Mouse (Mus musculus): ENCODE measurements around the gene Parp4. TPM values are rescaled to one million over a fixed set of nuclear protein-coding genes. Genes with fewer than 3 reads are reported as not detected.

Gene Parp4
- polyA plus RNA-seq, 1 experiment = 10.2 TPM

DNA sequence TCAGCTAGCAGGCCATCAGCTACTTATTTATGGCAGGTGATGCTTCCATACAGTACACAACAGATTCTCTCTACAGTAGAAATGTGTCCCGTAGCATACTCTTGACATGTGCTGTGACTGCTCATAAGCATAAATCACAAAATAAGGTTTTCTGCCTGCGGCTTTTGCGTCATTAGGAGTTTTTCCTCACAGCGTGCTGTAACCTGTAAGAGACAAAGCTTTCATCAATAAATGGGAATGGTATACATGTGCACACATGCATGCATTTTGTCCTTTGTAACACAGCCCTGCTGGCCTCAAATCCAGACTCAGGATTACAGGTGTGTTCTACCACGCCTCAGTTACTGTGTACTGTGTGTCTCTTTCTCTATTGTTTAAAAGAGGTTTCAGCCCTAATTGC lies 122.4 kb downstream of the Parp4 start:
- Histone ChIP-seq H3K4me1 (ENCODE audit: control insufficient read depth, insufficient read depth, low read length) (no peaks in the 10 kb centered on the region), H3K27ac (ENCODE audit: insufficient read depth, low read length) (no peak overlapping the region), H3K4me3 (replicated peaks; ENCODE audit: insufficient read depth, low read depth, low read length) (no peak overlapping the region), H3K27me3 (ENCODE audit: control insufficient read depth, insufficient read depth, low read length) (no peaks in the 10 kb centered on the region)
- no peak for DNase-seq
- whole genome bisulfite sequencing = 94% methylated on average over 5 of the region's 5 CpGs
- TF ChIP-seq POLR2A (IDR thresholded peaks at IDR 0.05; ENCODE audit: borderline replicate concordance, insufficient read depth, low read length) (no peak), CTCF (IDR thresholded peaks at IDR 0.05; ENCODE audit: borderline replicate concordance, insufficient read depth, low read depth, low read length) (no peak)

DNA sequence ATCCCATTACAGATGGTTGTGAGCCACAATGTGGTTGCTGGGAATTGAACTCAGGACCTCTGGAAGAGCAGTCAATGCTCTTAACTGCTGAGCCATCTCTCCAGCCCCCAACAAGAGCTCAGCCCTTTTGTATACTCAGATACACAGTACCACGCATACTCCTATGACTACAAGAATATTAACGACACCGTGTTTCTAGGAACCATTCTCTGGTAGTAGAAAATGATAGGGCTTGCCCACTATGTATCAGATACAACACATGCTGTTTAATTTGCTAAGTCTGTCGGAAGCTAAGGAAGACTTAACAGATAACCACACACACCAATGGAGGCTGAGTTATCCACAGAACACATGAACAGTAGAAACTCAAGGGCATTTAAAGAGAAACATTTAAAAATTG lies 127.2 kb downstream of the Parp4 start:
- WGBS = 96% methylated on average over 4 of the region's 4 CpGs
- TF ChIP-seq POLR2A (IDR thresholded peaks at IDR 0.05; ENCODE audit: borderline replicate concordance, insufficient read depth, low read length) = no peak
- no peak for TF ChIP-seq CTCF (IDR thresholded peaks at IDR 0.05; ENCODE audit: borderline replicate concordance, insufficient read depth, low read depth, low read length)
- DNase-seq = no peak
- no peak overlapping the region for H3K4me3 ChIP-seq (replicated peaks; ENCODE audit: insufficient read depth, low read depth, low read length)
- H3K27ac ChIP-seq (ENCODE audit: insufficient read depth, low read length) = no peak overlapping the region
- H3K4me1 ChIP-seq (ENCODE audit: control insufficient read depth, insufficient read depth, low read length) = no peaks in the 10 kb centered on the region
- no peaks in the 10 kb centered on the region for H3K27me3 ChIP-seq (ENCODE audit: control insufficient read depth, insufficient read depth, low read length)

DNA sequence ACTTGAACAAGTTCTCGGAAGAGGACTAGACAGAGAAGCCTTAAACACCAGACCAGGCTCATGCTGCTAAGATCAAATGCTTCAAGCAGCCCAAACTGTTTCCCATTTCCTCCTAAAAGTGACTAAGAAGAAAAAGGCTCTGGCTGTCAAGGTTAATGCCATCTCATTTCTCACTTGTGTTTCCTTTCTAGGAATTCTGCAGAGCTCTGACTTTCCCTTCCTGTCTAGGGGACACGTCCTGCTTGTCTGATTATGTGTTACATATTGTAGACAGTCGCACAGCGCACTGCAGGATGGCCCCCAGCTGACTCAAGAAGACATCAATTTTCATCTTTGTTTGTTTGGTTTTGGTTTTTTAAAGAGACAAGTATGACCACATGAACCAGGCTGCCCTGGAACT lies 130.3 kb downstream of the Parp4 start:
- Histone ChIP-seq H3K27ac (ENCODE audit: insufficient read depth, low read length) (no peak overlapping the region), H3K27me3 (ENCODE audit: control insufficient read depth, insufficient read depth, low read length) (no peaks in the 10 kb centered on the region), H3K4me3 (replicated peaks; ENCODE audit: insufficient read depth, low read depth, low read length) (no peak overlapping the region), H3K4me1 (ENCODE audit: control insufficient read depth, insufficient read depth, low read length) (no peaks in the 10 kb centered on the region)
- 74% methylated on average over 4 of the region's 4 CpGs for whole genome bisulfite sequencing
- TF ChIP-seq CTCF (IDR thresholded peaks at IDR 0.05; ENCODE audit: borderline replicate concordance, insufficient read depth, low read depth, low read length) = no peak
- TF ChIP-seq POLR2A (IDR thresholded peaks at IDR 0.05; ENCODE audit: borderline replicate concordance, insufficient read depth, low read length) = no peak
- DNase-seq = no peak

Other genes with a start within 250 kb of the Parp4 start
- gene Atp12a, start 210.6 kb upstream of the Parp4 start, polyA plus RNA-seq (2012; rRNA removed) = not detected in 2 replicates
- 0.51 and 0.57 TPM in 2 replicates for gene Rnf17, start 173.0 kb upstream of the Parp4 start, polyA plus RNA-seq (2012; rRNA removed)
- gene Cenpj, start 194 bp upstream of the Parp4 start, polyA plus RNA-seq (2012; rRNA removed) = 3.2 and 4.1 TPM in 2 replicates
- 37.7 and 38.5 TPM in 2 replicates for gene Mphosph8, start 92.6 kb downstream of the Parp4 start, polyA plus RNA-seq (2012; rRNA removed)
- 30.8 and 31.5 TPM in 2 replicates for gene Pspc1, start 202.7 kb downstream of the Parp4 start, polyA plus RNA-seq (2012; rRNA removed)
- gene Zmym5, start 236.1 kb downstream of the Parp4 start, polyA plus RNA-seq (2012; rRNA removed) = 29.8 and 30.0 TPM in 2 replicates